In the genomic region with DNA sequence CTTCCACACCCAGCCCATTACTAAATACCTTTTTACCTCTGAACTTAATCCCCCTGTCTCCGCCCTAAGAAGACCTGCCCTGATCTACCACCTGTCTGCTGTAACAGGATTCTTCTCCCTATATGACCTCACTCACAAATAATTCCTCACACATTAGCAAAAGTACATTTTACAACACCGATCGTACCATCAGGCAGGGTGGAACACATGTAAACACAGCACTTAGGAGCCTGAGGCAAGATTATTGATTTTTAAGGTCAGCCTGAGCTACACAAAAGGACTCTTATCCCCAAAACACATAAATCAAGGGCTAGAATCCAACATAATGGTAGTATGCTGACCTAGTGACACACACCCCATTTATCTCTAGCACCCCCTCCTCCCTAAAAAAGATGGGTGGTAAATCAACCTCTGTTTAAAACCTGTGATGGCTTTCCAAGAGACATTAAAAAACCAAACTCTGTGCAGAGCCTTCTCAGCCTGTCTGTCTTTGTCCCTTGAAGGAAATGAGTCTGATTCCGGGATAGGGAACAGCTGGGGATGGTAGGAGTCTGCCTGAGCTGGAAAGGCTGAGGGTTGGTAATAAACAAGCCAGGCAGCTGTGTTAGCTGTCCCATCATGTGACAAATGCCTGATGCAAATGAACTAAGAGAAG, we compare ENCODE assay signal across 15 mouse cellular contexts. TPM values are rescaled to one million over a fixed set of nuclear protein-coding genes. Genes with fewer than 3 reads are reported as not detected.
DNase-seq lines count a peak whose midpoint lies in the region; ATAC-seq lines count a peak whose summit lies in the region.
"Had no signal": no experiment of that assay in that cellular context is flagged by ENCODE, and none has a peak within 500 bp of the region (broad histone marks: within the 10 kb centered on the region; RNA-seq: fewer than 3 reads in every experiment).

No protein-coding gene starts in this region.

- intact Hi-C loops in heart, postnatal 25 days (cut with DNase I): no loop called here

- 0 out of 2 replicates have a peak overlapping the region, but pooled peaks have one; percentile 52 for H3K9ac ChIP-seq in heart, embryonic 11.5 days (ENCODE audit: low read depth, low read length)
- H3K9ac ChIP-seq in neural tube, embryonic 12.5 days: no peak overlapping the region
- H3K9ac ChIP-seq in hindbrain, embryonic 14.5 days: no peak overlapping the region
- H3K9ac ChIP-seq: hindbrain, embryonic 15.5 days; midbrain, embryonic 12.5 days had no signal

- H3K4me1 ChIP-seq in heart, embryonic 11.5 days (ENCODE audit: control insufficient read depth, insufficient read depth, low read length): peaks cover 14% of the 10 kb centered on the region
- H3K4me1 ChIP-seq in neural tube, embryonic 12.5 days: peaks cover 27% of the 10 kb centered on the region
- peaks cover 22% of the 10 kb centered on the region; the same call in 1 of the 2 replicates for H3K4me1 ChIP-seq in hindbrain, embryonic 14.5 days (replicated peaks; ENCODE audit: control insufficient read depth, insufficient read depth, low read length)

- H3K4me2 ChIP-seq in heart, embryonic 11.5 days: no peak overlapping the region
- H3K4me2 ChIP-seq in neural tube, embryonic 12.5 days (replicated peaks): 0 out of 2 replicates have a peak overlapping the region, but pooled peaks have one; percentile 16
- H3K4me2 ChIP-seq in hindbrain, embryonic 14.5 days (replicated peaks): no peak overlapping the region
- H3K4me2 ChIP-seq: hindbrain, embryonic 15.5 days; midbrain, embryonic 12.5 days had no signal

- no peaks in the 10 kb centered on the region for H3K27me3 ChIP-seq in heart, embryonic 11.5 days (ENCODE audit: control insufficient read depth, insufficient read depth, low read length)
- no peaks in the 10 kb centered on the region for H3K27me3 ChIP-seq in neural tube, embryonic 12.5 days (replicated peaks)
- H3K27me3 ChIP-seq in hindbrain, embryonic 14.5 days (ENCODE audit: control insufficient read depth, insufficient read depth, low read length): no peaks in the 10 kb centered on the region
- H3K27me3 ChIP-seq: hindbrain, embryonic 15.5 days; midbrain, embryonic 12.5 days had no signal

- H3K27ac ChIP-seq in heart, embryonic 11.5 days (ENCODE audit: low read depth, low read length): peak overlapping the region; percentile 81
- H3K27ac ChIP-seq in neural tube, embryonic 12.5 days: no peak overlapping the region
- no peak overlapping the region for H3K27ac ChIP-seq in hindbrain, embryonic 14.5 days
- H3K27ac ChIP-seq: gastrocnemius, adult 2 months; hindbrain, embryonic 15.5 days had no signal

- H3K36me3 ChIP-seq in heart, embryonic 11.5 days (ENCODE audit: control insufficient read depth, insufficient read depth, low read length): no peaks in the 10 kb centered on the region
- H3K36me3 ChIP-seq in neural tube, embryonic 12.5 days: peaks cover 9% of the 10 kb centered on the region
- H3K36me3 ChIP-seq in hindbrain, embryonic 14.5 days (replicated peaks; ENCODE audit: control insufficient read depth, insufficient read depth): no peaks in the 10 kb centered on the region

- ATAC-seq in heart, embryonic 11.5 days (replicated peaks; ENCODE audit: insufficient number of reproducible peaks, low FRiP score, low TSS enrichment): no peak
- no peak for ATAC-seq in neural tube, embryonic 12.5 days (ENCODE audit: low FRiP score, low read depth)
- no peak for ATAC-seq in hindbrain, embryonic 14.5 days (ENCODE audit: low FRiP score)

- H3K9me3 ChIP-seq in heart, embryonic 11.5 days (replicated peaks; ENCODE audit: control insufficient read depth, low read length): no peaks in the 10 kb centered on the region
- 0 out of 2 replicates have a peak, but pooled peaks cover 5% of the 10 kb centered on the region for H3K9me3 ChIP-seq in neural tube, embryonic 12.5 days
- no peaks in the 10 kb centered on the region for H3K9me3 ChIP-seq in hindbrain, embryonic 14.5 days (ENCODE audit: control insufficient read depth, low read length)
- H3K9me3 ChIP-seq: G1E; hindbrain, embryonic 15.5 days; midbrain, embryonic 12.5 days had no signal

- no peak overlapping the region for H3K4me3 ChIP-seq in heart, embryonic 11.5 days (ENCODE audit: low read depth, low read length)
- no peak overlapping the region for H3K4me3 ChIP-seq in neural tube, embryonic 12.5 days
- H3K4me3 ChIP-seq in hindbrain, embryonic 14.5 days (replicated peaks; ENCODE audit: low read length): no peak overlapping the region
- H3K4me3 ChIP-seq: gastrocnemius, adult 2 months; hindbrain, embryonic 15.5 days; midbrain, embryonic 12.5 days had no signal

- DNase-seq in heart, postnatal 25 days (ENCODE audit: low spot score): no peak
- peak; percentile 53 for DNase-seq in kidney, postnatal 10 days
- DNase-seq in kidney, postnatal 36 days: no peak
- DNase-seq in embryo, embryonic 9.5 days (ENCODE audit: extremely low spot score): peak; percentile 18
- no peak for DNase-seq in gastrocnemius, adult 18-20 months (ENCODE audit: low spot score)
- no peak for DNase-seq in hindbrain, embryonic 14.5 days (ENCODE audit: low spot score)
- DNase-seq: cerebellum, postnatal 36 days; layer of hippocampus, postnatal 36 days; right cerebral cortex, postnatal 25 days had no signal

- 76% methylated on average over 4 of the region's 4 CpGs for WGBS in heart, embryonic 11.5 days (ENCODE audit: insufficient replicate concordance)
- WGBS in neural tube, embryonic 12.5 days: 26% methylated on average over 4 of the region's 4 CpGs
- WGBS in hindbrain, embryonic 14.5 days: 72% methylated on average over 4 of the region's 4 CpGs

RNA-seq across cellular contexts. Expression of a gene that starts 4.0 kb away (rescaled TPM):
- polyA plus RNA-seq in heart, embryonic 11.5 days (2014; fragmentation: Nextera tagmentation; extraction: Ambion mirVana): 34.5 and 43.5 TPM in 2 replicates
- 10 to 100 TPM; 16.4 to 20.5 TPM for total RNA-seq in heart, postnatal 25 days (2021)
- 57.1 and 63.6 TPM in 2 replicates for polyA plus RNA-seq in neural tube, embryonic 12.5 days (2016; fragmentation: Nextera tagmentation; extraction: Ambion mirVana)
- total RNA-seq in gastrocnemius, adult 18-20 months (2021): 10 to 100 TPM; 11.6 to 16.2 TPM
- 62.4 and 63.8 TPM in 2 replicates for polyA plus RNA-seq in hindbrain, embryonic 14.5 days (2014; fragmentation: Nextera tagmentation; extraction: Ambion mirVana)

RNA-seq across cellular contexts. Expression of a gene that starts 7.5 kb away (rescaled TPM):
- 0.64 and 0.96 TPM in 2 replicates for polyA plus RNA-seq in heart, embryonic 11.5 days (2014; fragmentation: Nextera tagmentation; extraction: Ambion mirVana)
- total RNA-seq in heart, postnatal 25 days (2021): under 1 TPM in 1 of 2 experiments, not detected in 1; 0.34 TPM
- polyA plus RNA-seq in neural tube, embryonic 12.5 days (2016; fragmentation: Nextera tagmentation; extraction: Ambion mirVana): 0.32 and 0.33 TPM in 2 replicates
- total RNA-seq in gastrocnemius, adult 18-20 months (2021): not detected
- 0.17 and 0.40 TPM in 2 replicates for polyA plus RNA-seq in hindbrain, embryonic 14.5 days (2014; fragmentation: Nextera tagmentation; extraction: Ambion mirVana)
- total RNA-seq: layer of hippocampus, postnatal 36 days had no signal
- polyA plus RNA-seq: G1E had no signal

RNA-seq across cellular contexts. Expression of a gene that starts 46.8 kb away (rescaled TPM):
- polyA plus RNA-seq in heart, embryonic 11.5 days (2014; fragmentation: Nextera tagmentation; extraction: Ambion mirVana): 33.2 and 34.5 TPM in 2 replicates
- 100 to 1,000 TPM in 1 of 2 experiments, 10 to 100 TPM in 1; 67.0 to 107 TPM for total RNA-seq in heart, postnatal 25 days (2021)
- polyA plus RNA-seq in neural tube, embryonic 12.5 days (2016; fragmentation: Nextera tagmentation; extraction: Ambion mirVana): 204 and 209 TPM in 2 replicates
- total RNA-seq in gastrocnemius, adult 18-20 months (2021): 10 to 100 TPM; 14.0 to 16.4 TPM
- 247 and 275 TPM in 2 replicates for polyA plus RNA-seq in hindbrain, embryonic 14.5 days (2014; fragmentation: Nextera tagmentation; extraction: Ambion mirVana)

Comparison
In these comparisons a context has a peak if more than half of its experiments do, and no peak if none do; other contexts are left out.
1. DNase-seq: peak in kidney, postnatal 10 days (single experiment) and embryo, embryonic 9.5 days (single experiment); none in heart, postnatal 25 days (single experiment), kidney, postnatal 36 days (0 of 2), gastrocnemius, adult 18-20 months (single experiment) and hindbrain, embryonic 14.5 days (single experiment).